Mouse (Mus musculus): Measurements from ENCODE around the gene Procr.

DNA sequence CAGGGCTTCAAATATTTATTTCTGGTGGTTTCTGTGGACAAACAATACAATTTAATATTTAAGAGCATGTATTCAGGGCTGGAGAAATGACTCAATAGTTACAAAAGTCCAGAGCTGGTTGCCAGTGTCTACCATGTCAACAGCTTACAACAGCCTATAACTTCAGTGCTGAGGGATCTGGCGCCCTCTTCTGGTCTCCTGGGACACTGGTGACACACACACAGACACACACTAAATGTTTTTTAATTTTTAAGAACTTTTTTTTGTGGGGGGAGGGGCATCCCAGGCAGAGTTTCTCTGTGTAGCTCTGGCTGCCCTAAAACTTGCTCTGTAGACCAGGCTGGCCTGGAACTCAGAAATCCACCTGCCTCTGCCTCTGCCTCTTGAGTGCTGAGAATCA lies 4.8 kb downstream of the Procr start:
- TF ChIP-seq MYOD1 (IDR thresholded peaks at IDR 0.05; ENCODE audit: control insufficient read depth, insufficient read length, low read depth) = no peak
- TF ChIP-seq CTCF (IDR thresholded peaks at IDR 0.05; ENCODE audit: control insufficient read depth, insufficient read depth, insufficient read length) = no peak
- TF ChIP-seq USF1 (IDR thresholded peaks at IDR 0.05; ENCODE audit: low read depth) = no peak
